Mouse (Mus musculus): ENCODE data around the gene Lrrc27. TPM values are rescaled to one million over a fixed set of nuclear protein-coding genes. Genes with fewer than 3 reads are reported as not detected.

The Lrrc27 gene
- polyA plus RNA-seq, 1 experiment from 2014 or later: 2.8 TPM

DNA sequence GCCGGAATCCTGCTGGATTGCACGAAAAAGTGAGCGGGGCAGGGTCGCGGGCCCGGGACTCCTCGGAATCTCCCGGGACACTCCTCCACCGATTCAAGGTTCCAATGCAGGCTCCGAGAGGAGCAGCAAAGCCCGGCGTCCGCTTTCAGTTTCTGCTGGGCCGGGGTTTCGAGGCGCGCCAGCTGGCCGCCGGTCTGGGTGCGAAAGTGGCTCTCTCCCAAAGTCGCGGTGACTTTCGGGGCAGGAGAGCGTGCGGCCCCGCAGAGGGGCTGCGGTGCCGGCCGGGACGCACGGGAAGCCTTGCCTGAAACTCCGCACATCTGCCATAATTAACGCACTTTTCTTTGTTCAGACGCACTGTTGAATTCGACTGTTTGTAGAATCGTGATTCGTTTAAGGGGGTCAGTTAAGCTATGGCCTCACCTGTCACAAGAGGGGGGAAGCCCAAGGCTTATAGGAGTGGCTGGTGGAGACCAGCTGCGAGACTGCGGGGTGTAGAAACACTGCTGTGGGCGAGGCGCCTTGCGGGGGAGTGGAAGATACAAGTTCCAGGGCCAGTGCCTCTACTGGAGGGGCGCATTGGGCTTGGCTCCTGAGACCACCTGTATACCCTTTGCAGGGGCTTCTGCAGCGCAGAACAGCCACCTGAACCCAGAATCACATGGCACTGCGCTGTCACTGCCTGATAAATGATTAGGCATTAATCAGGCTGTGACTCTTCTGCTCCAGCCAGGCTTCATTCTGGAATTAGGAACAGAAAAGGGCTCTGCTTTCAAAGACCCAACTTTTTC lies 36.0 kb downstream of the Lrrc27 start:
- H3K4me3 ChIP-seq: peak overlapping the region; percentile 53

GRCm38 (mm10) chr7:139249406-139250210 lies 36.8 kb downstream of the Lrrc27 start:
- Histone ChIP-seq H3K4me1 (peaks cover 31% of the 10 kb centered on the region), H3K9ac (replicated peaks) (no peak overlapping the region), H3K4me3 (peak overlapping the region; percentile 53), H3K9me3 (no peaks in the 10 kb centered on the region), H3K27ac (replicated peaks) (no peak overlapping the region), H3K36me3 (no peaks in the 10 kb centered on the region), H3K27me3 (peaks cover 7% of the 10 kb centered on the region; the same call in 1 of the 2 replicates), H3K4me2 (replicated peaks) (peak overlapping the region; percentile 88)
- WGBS: 41% methylated on average over 7 of the region's 7 CpGs
- no peak for ATAC-seq (replicated peaks)

More for the DNA sequence above, 36.0 kb downstream of the Lrrc27 start:
- Histone ChIP-seq H3K27me3 (peaks cover 7% of the 10 kb centered on the region; the same call in 1 of the 2 replicates), H3K27ac (replicated peaks) (peak overlapping the region; percentile 38; the same call in 1 of the 2 replicates), H3K9me3 (no peaks in the 10 kb centered on the region), H3K9ac (replicated peaks) (peak overlapping the region; percentile 66), H3K36me3 (no peaks in the 10 kb centered on the region), H3K4me2 (replicated peaks) (peak overlapping the region; percentile 88), H3K4me1 (peaks cover 31% of the 10 kb centered on the region)
- ATAC-seq (replicated peaks): peak; percentile 26
- WGBS: 2% methylated on average over 45 of the region's 45 CpGs

DNA sequence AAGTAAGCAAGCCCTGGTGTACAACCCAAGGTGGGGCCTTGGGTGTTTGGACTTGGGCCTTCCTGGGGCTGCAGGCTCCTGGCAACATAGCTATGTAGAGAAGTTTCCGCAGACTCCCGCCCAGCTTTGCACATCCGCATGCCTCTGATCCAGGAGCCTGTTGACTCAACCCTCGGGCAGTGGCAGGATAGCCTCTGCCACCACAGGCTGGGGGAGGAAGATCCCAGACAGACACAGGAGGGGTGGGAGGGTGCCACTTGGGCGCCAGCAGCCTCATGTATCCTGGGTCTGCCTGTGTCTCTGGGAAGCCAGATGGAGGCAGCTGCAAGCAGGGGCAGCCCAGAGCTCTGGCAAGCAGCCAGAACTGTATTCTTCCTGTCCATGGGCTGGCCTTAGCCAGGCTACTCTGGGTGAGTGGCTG lies 39.1 kb downstream of the Lrrc27 start:
- Histone ChIP-seq H3K36me3 (no peaks in the 10 kb centered on the region), H3K9ac (replicated peaks) (no peak overlapping the region), H3K4me2 (replicated peaks) (no peak overlapping the region), H3K9me3 (no peaks in the 10 kb centered on the region), H3K4me3 (no peak overlapping the region), H3K27me3 (peaks cover 4% of the 10 kb centered on the region; the same call in 1 of the 2 replicates), H3K27ac (replicated peaks) (no peak overlapping the region), H3K4me1 (peaks cover 29% of the 10 kb centered on the region)
- 68% methylated on average over 5 of the region's 5 CpGs for WGBS
- ATAC-seq (replicated peaks): no peak

GRCm38 (mm10) chr7:139252566-139252965 lies 39.8 kb downstream of the Lrrc27 start:
- 93% methylated on average over 7 of the region's 7 CpGs for WGBS
- no peak overlapping the region for H3K9ac ChIP-seq (replicated peaks)
- no peak overlapping the region for H3K4me3 ChIP-seq
- no peak overlapping the region for H3K4me2 ChIP-seq (replicated peaks)
- ATAC-seq (replicated peaks): no peak
- no peaks in the 10 kb centered on the region for H3K9me3 ChIP-seq
- H3K36me3 ChIP-seq: no peaks in the 10 kb centered on the region
- H3K4me1 ChIP-seq: peaks cover 22% of the 10 kb centered on the region
- no peaks in the 10 kb centered on the region for H3K27me3 ChIP-seq
- H3K27ac ChIP-seq (replicated peaks): no peak overlapping the region

GRCm38 (mm10) chr7:139252986-139253385 lies 40.2 kb downstream of the Lrrc27 start:
- no peaks in the 10 kb centered on the region for H3K27me3 ChIP-seq
- no peaks in the 10 kb centered on the region for H3K36me3 ChIP-seq
- H3K4me3 ChIP-seq: no peak overlapping the region
- no peak overlapping the region for H3K4me2 ChIP-seq (replicated peaks)
- ATAC-seq (replicated peaks): no peak
- H3K27ac ChIP-seq (replicated peaks): no peak overlapping the region
- no peak overlapping the region for H3K9ac ChIP-seq (replicated peaks)
- H3K9me3 ChIP-seq: no peaks in the 10 kb centered on the region
- H3K4me1 ChIP-seq: peaks cover 18% of the 10 kb centered on the region
- 79% methylated on average over 9 of the region's 9 CpGs for WGBS

DNA sequence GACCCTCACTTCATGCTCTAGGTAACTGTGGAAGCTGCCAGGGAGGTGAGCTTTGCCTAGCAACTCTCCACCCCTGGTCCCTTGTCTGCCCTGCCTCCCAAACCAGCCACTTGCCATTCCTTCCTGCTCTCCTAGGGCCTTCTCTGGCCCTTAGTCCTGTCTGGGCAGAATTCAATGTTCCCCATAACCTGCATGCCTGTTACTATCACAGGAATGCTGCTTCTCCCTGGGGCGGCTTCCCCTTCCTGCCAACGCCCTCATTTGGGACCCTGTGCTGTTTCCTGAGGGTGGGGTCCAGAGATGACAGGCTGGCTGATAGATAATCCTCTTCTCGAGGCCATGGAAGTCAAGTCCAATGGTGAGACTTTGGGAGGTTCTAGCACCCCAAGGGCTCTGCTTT lies 40.7 kb downstream of the Lrrc27 start:
- no peak overlapping the region for H3K4me2 ChIP-seq (replicated peaks)
- H3K27me3 ChIP-seq: no peaks in the 10 kb centered on the region
- ATAC-seq (replicated peaks): no peak
- no peak overlapping the region for H3K9ac ChIP-seq (replicated peaks)
- H3K4me3 ChIP-seq: no peak overlapping the region
- WGBS: 79% methylated on average over 3 of the region's 3 CpGs
- no peaks in the 10 kb centered on the region for H3K36me3 ChIP-seq
- H3K9me3 ChIP-seq: no peaks in the 10 kb centered on the region
- no peak overlapping the region for H3K27ac ChIP-seq (replicated peaks)
- peaks cover 18% of the 10 kb centered on the region for H3K4me1 ChIP-seq

DNA sequence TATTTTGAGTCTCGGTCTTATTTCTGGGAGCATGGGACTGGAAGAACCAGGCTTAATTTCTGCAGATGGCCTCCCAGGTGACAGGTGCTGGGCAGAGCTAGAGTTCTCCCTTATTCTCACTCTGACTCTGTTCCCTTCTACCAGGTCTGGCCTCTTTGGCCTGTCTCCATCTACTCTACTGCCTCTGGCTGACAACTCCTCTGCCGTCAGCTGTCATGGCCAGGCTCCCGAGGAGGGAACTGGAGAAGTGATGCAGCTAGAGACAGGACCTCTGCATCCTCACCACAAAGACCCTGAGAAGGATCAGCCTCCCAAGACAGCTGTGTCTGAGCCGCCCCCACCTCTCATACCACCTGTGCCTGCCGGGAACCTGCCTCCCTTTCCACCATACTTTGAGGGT lies 41.8 kb downstream of the Lrrc27 start:
- peaks cover 7% of the 10 kb centered on the region for H3K4me1 ChIP-seq
- H3K9ac ChIP-seq (replicated peaks): no peak overlapping the region
- no peaks in the 10 kb centered on the region for H3K27me3 ChIP-seq
- WGBS: 82% methylated on average over 5 of the region's 5 CpGs
- no peak overlapping the region for H3K4me2 ChIP-seq (replicated peaks)
- H3K9me3 ChIP-seq: no peaks in the 10 kb centered on the region
- H3K27ac ChIP-seq (replicated peaks): no peak overlapping the region
- H3K36me3 ChIP-seq: no peaks in the 10 kb centered on the region
- no peak for ATAC-seq (replicated peaks)
- no peak overlapping the region for H3K4me3 ChIP-seq

DNA sequence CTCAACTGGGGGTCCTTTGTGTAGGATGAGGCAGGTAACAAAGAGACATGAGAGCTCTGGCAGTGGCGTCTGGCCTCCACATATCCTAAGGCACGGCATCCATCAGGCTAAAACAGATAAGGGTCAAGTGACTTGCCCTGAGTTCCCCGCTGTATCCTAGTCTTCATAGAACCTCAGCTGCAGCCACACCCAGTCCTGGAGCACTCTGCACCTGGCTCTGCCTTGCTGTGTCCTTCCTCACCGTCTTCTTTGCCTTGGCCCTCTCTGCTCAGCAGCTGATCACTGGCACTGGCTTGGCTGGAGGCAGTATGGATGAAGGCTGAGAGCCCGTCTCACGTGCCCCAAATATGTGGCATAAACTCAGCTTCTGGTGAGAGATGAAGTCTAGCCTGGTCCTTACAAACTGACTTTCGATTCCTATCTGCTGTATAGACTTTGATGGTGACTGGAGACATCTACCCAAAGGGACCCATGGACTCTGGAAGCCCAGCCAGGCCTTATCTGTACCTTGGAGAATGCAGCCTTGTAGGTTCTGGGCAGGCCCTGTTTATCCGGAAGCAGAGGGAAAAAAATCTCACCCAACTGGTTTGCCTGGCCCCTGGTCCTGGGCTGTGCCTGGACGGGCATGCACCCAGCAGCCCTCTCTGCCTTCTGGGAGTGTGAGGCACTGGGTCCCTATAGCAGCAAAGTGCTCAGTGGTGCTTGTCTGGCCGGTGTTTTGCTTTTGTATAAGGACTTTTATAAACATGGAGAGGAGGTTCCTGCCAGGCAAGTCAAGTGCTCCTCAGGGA lies 45.2 kb downstream of the Lrrc27 start:
- 76% methylated on average over 10 of the region's 10 CpGs for WGBS
- H3K27me3 ChIP-seq: no peaks in the 10 kb centered on the region
- no peak overlapping the region for H3K9ac ChIP-seq (replicated peaks)
- no peak for ATAC-seq (replicated peaks)
- H3K4me1 ChIP-seq: no peaks in the 10 kb centered on the region
- no peaks in the 10 kb centered on the region for H3K9me3 ChIP-seq
- H3K36me3 ChIP-seq: no peaks in the 10 kb centered on the region
- no peak overlapping the region for H3K27ac ChIP-seq (replicated peaks)
- no peak overlapping the region for H3K4me2 ChIP-seq (replicated peaks)
- no peak overlapping the region for H3K4me3 ChIP-seq

DNA sequence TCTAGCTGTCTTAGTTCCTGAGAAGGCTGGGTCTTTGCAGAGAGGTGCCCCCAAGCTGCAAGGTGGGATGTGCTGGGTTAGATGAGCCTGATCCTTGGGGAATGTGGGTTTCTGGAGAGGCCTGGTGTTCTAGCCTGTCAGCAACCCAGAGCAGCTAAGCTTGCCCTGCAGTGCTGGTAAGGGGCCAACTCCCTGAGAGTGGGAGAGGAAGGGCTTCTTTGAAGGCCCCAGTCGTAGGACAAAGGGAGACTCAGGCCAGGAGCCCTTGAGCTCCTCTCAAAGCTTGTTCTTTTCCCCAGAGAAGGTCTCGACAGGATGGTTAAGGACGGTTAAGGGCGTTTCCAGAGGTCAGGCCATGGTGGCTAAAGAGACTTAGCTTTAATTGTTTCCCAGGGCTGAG lies 51.5 kb downstream of the Lrrc27 start:
- H3K9ac ChIP-seq (replicated peaks): no peak overlapping the region
- no peaks in the 10 kb centered on the region for H3K4me1 ChIP-seq
- no peaks in the 10 kb centered on the region for H3K27me3 ChIP-seq
- 27% methylated on average over 4 of the region's 4 CpGs for WGBS
- no peak overlapping the region for H3K27ac ChIP-seq (replicated peaks)
- no peak overlapping the region for H3K4me2 ChIP-seq (replicated peaks)
- H3K4me3 ChIP-seq: no peak overlapping the region
- no peak for ATAC-seq (replicated peaks)
- no peaks in the 10 kb centered on the region for H3K36me3 ChIP-seq
- no peaks in the 10 kb centered on the region for H3K9me3 ChIP-seq

- Histone ChIP-seq H3K36me3 (no peaks in the 10 kb centered on the region), H3K4me2 (replicated peaks) (no peak overlapping the region), H3K4me3 (no peak overlapping the region), H3K9me3 (no peaks in the 10 kb centered on the region), H3K9ac (replicated peaks) (no peak overlapping the region), H3K27me3 (no peaks in the 10 kb centered on the region), H3K27ac (replicated peaks) (no peak overlapping the region), H3K4me1 (no peaks in the 10 kb centered on the region)
- WGBS: 85% methylated on average over 6 of the region's 6 CpGs
- no peak for ATAC-seq (replicated peaks)
These were observed 52.8 kb downstream of the Lrrc27 start for GRCm38 (mm10) chr7:139265634-139266033.

- no peaks in the 10 kb centered on the region for H3K4me1 ChIP-seq
- H3K4me3 ChIP-seq: no peak overlapping the region
- H3K27ac ChIP-seq (replicated peaks): no peak overlapping the region
- H3K9ac ChIP-seq (replicated peaks): no peak overlapping the region
- no peaks in the 10 kb centered on the region for H3K9me3 ChIP-seq
- H3K36me3 ChIP-seq: no peaks in the 10 kb centered on the region
- WGBS: 72% methylated on average over 6 of the region's 6 CpGs
- H3K4me2 ChIP-seq (replicated peaks): no peak overlapping the region
- H3K27me3 ChIP-seq: no peaks in the 10 kb centered on the region
- ATAC-seq (replicated peaks): no peak
These were observed 53.6 kb downstream of the Lrrc27 start for GRCm38 (mm10) chr7:139266431-139266830.

All from forebrain, embryonic 15.5 days (tissue).